Mouse (Mus musculus) left cerebral cortex, postnatal 10 days (tissue): ENCODE measurements around the gene Zfhx3. TPM values are rescaled to one million over a fixed set of nuclear protein-coding genes. Genes with fewer than 3 reads are reported as not detected.

Source experiments
- DNase-seq, 2 experiments: peaks; one replicate each; pipeline ENCODE4 v3.0.0; 2021 to 2022; ENCODE audit warnings: low spot score in 2 of 2, mixed read lengths in 1 of 2; ENCODE audit errors: extremely low spot score in 1 of 2
- intact Hi-C: fragments of 180-260 bp; cut with DNase I; formaldehyde crosslinking; loops from one replicate; pipeline ENCODE4 v1.15.1; 2025
- total RNA-seq, 2 experiments: library from RNA; stranded (reverse); gene quantifications; 2 replicates each; pipeline ENCODE4 v1.2.3; 2021

Zfhx3 gene
- total RNA-seq, 2 experiments from 2014 or later: 3.9 to 4.4 TPM

DNA sequence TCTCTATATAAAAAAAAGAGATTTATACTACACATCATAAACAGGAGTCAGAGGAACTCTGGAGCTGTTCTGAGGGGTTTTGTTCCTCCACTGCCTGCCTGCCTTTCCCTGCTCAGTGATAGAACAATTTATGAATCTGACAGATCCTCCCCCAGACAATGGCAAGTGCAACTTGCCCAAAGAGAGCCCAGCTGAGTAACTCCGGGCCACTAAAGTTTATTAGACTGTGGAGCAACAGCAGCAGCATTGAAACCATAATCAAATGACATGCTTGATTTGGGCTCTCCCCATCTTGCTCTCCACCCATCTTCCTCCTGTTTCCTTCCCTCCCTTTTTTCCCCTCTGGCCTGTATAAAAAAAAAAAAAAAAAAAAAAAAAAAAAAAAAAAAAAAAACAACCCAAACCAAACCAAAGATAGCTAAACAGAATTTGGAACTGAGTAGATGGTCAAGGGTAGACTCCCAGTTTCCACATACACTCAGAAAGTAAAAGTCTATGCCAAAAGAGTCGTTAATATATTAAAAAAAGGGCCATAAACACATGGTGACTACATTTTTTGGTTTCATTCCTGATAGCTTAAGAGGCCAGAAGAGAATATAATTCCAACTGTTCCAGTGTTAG is 129.8 kb downstream of the Zfhx3 start:
- intact Hi-C loops: no loop called here
- no peak for DNase-seq

GRCm38 (mm10) chr8:108072853-108073252 is 130.4 kb downstream of the Zfhx3 start:
- intact Hi-C loops: no loop called here
- no peak for DNase-seq

- no peak for DNase-seq
- intact Hi-C loops: no loop called here
Measured at GRCm38 (mm10) chr8:108075176-108075575, 132.7 kb downstream of the Zfhx3 start.

DNA sequence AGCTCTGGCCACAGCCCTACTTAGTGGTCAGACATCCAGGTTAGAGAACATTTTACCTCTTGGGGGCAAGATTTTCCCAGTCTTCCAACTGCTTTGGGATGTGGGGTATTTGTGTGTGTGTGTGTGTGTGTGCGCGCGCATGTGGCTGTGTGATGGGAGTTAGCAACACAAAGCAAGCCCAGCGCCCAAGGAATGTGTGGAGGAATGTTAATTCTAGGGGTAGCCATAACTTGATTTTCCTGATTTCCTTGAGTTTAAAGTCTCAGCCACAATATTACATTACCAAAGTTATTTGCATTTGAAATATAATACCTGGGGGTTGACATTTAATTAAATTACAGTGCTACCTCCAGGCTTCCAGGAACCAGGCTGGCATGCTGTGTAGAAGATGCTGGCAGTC is 136.3 kb downstream of the Zfhx3 start:
- intact Hi-C loops: no loop called here
- DNase-seq: no peak

DNA sequence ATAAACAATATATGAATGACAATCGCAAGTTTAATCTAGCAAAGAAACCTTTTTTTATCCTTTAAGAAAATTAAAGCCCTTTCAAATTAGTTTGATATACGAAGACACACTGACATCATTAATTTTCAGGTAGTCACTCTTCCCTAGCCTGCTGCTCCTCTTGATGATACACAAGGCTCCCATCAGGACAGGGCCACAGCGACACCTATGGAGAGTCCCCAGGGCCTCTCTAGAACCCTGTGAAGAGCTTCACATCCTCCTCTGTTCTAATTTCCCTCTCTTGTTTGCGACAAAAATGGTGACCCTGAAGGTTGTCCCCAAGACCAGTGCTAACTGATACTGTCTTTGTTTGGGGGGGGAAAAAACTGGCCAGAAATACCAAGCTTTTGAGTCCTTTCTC is 144.5 kb downstream of the Zfhx3 start:
- intact Hi-C loops: no loop called here
- no peak for DNase-seq

GRCm38 (mm10) chr8:108089632-108090031 is 147.2 kb downstream of the Zfhx3 start:
- no peak for DNase-seq
- intact Hi-C loops: no loop called here

- intact Hi-C loops: no loop called here
- no peak for DNase-seq
Measured at GRCm38 (mm10) chr8:108098598-108098997, 156.2 kb downstream of the Zfhx3 start.

DNA sequence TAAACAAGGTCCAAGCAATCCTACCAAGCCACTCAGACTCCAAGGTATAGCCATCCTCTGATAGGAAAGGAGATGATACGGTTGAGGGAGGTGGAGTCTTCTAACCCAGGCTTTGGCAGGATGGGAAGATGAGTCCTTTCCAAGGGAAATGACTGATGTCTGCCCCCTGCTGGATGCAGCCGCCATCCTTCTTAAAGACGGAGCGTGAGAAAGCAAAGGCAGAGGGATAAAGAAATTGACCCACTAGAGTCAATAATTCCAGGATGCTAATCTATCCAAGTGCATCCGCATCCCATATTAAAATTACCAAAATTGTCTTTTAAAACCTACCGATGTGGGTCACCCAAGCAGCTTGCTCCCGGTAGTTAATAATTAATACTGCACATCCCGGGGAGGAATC is 158.7 kb downstream of the Zfhx3 start:
- intact Hi-C loops: loop anchor here (5.0 kb wide), 1 partner anchor 144 kb away; no protein-coding TSS in a partner anchor
- DNase-seq: peak in 1 of 2 experiments; percentile 41

- intact Hi-C loops: loop anchor here (5.0 kb wide), 1 partner anchor 145 kb away; no protein-coding TSS in a partner anchor
- DNase-seq: peak in 1 of 2 experiments; percentile 46
Measured at GRCm38 (mm10) chr8:108101978-108102865, 159.8 kb downstream of the Zfhx3 start.

GRCm38 (mm10) chr8:108104471-108105098 is 162.1 kb downstream of the Zfhx3 start:
- no peak for DNase-seq
- intact Hi-C loops: loop anchor here (5.0 kb wide), 1 partner anchor 147 kb away; no protein-coding TSS in a partner anchor

- intact Hi-C loops: no loop called here
Measured at GRCm38 (mm10) chr8:108125053-108125452, 182.6 kb downstream of the Zfhx3 start.

DNA sequence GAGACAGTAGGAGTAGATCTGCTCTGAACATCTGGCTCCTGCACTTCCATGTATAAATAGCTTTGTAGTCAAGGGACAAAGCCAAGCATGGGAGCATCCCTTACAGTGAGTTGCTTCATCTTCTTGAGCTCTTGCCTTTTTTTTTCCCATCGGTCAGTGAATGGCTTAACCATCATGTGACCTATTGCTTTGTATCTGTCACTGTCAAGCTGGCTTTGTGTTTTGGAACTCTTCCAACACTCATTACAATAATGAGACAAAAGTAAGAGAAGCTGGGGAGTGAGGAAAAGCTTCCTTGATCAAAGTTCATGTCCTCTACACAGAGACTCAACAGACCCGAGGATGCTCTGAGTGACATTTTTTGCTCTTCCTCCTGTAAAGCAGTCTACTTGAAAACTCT is 183.0 kb downstream of the Zfhx3 start:
- intact Hi-C loops: no loop called here
- no peak for DNase-seq

More at GRCm38 (mm10) chr8:108125053-108125452, 182.6 kb downstream of the Zfhx3 start:
- peak in 1 of 2 experiments; percentile 31 for DNase-seq

DNA sequence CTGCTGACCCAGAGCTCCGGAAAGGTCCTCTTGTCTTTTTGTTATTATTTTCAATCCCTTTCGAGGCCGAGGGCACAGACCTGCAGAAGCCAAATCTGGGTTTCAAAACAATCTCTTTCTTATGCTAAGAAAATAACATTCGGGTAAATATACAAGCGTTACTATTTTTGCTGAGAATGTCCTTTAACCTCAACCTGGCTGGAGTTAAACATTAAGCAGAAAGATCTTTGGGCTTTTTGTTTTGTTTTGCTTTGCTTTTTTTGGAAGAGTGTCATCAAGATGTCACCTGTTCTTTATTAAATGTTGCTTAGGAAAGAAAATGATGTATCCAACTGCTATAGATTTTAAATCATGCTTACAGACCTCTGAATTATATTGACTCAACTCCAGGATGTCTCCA is 204.1 kb downstream of the Zfhx3 start:
- no peak for DNase-seq
- intact Hi-C loops: no loop called here

DNA sequence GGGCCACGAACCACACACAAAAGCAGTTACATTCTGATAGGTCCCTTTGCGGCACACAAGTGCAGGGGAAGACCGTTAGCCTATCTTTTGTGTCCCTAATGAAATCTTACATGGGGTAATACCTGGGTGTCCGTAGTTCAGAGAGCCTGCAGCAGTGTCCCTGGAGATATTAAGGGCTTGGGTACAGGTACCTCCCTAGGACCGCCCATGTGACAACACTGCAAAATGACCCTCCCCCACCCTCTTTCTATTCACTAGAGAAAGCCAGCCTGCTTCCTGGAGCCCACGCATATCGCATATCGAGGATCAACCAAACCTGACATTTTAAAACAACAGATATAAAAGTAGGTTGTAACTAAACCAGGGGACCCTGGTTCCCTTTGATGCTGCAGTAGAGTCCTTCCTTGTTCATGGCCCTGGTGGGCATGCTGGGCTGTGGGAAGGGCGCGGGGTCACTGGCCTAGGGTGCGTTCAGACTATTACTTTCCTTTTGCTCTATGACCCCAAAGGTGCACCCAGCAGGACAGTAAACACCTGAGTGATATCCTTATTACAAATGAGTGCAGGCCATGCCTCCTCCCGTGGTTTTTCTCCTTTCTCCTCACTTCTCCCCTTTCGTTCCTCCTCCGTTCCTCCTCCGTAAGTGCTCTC is 206.3 kb downstream of the Zfhx3 start:
- intact Hi-C loops: no loop called here
- DNase-seq: no peak

GRCm38 (mm10) chr8:108170804-108171203 is 228.4 kb downstream of the Zfhx3 start:
- intact Hi-C loops: no loop called here

DNA sequence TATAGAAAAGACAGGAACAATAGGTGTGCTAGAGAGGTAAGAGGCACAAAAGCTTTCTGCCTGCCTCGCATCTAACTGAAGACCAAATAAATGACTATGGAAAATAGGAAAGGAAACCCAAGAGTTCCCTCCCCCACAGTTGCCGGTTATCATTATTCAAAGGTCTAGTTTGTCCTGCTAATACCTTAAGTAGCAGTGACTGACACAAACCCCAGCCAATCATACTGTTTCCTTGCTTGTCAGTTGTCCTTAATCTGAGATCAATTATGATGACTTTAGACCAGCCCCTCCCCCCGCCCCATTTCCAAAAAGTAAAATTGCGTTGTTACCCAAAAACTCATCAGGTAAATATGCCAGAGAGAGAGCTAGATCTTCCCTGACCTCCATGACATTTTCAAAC is 240.9 kb downstream of the Zfhx3 start:
- DNase-seq: no peak
- intact Hi-C loops: no loop called here

More at GRCm38 (mm10) chr8:108170804-108171203, 228.4 kb downstream of the Zfhx3 start:
- no peak for DNase-seq

GRCm38 (mm10) chr8:108183948-108184347 is 241.5 kb downstream of the Zfhx3 start:
- intact Hi-C loops: no loop called here
- DNase-seq: no peak

DNA sequence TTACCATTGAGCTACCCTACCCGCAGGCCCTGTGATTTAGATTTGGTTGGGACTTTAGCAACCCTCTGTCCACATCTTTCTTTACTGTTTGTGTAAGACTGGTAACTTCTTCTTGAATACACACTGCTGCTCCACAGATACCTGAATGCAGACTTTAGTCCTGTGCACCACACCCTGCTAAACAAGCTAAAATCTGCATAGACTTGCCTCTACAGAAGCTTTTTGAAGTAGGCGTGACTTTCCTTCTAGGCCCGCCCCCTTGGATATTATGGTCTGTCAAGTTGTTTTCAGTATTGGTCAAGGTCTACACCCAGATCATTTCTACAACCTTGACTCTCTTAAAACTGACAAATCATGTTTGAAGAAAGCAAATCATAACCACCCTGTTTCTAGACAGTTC is 243.8 kb downstream of the Zfhx3 start:
- no peak for DNase-seq
- intact Hi-C loops: no loop called here

GRCm38 (mm10) chr8:108188044-108188443 is 245.6 kb downstream of the Zfhx3 start:
- no peak for DNase-seq
- intact Hi-C loops: no loop called here
